Mouse (Mus musculus) erythroblast, embryonic 14.5 days (primary cell): ENCODE measurements around the gene Zap70.

Experiments
- GATA1 ChIP-seq: IDR thresholded peaks from 2 replicates; pipeline ENCODE4 v1.6.1; 2012; ENCODE audit warnings: low read length, inconsistent platforms, mixed read lengths
- TAL1 ChIP-seq: IDR thresholded peaks from 3 replicates; pipeline ENCODE4 v1.6.1; 2012; ENCODE audit warnings: low read length, inconsistent platforms, mixed read lengths

DNA sequence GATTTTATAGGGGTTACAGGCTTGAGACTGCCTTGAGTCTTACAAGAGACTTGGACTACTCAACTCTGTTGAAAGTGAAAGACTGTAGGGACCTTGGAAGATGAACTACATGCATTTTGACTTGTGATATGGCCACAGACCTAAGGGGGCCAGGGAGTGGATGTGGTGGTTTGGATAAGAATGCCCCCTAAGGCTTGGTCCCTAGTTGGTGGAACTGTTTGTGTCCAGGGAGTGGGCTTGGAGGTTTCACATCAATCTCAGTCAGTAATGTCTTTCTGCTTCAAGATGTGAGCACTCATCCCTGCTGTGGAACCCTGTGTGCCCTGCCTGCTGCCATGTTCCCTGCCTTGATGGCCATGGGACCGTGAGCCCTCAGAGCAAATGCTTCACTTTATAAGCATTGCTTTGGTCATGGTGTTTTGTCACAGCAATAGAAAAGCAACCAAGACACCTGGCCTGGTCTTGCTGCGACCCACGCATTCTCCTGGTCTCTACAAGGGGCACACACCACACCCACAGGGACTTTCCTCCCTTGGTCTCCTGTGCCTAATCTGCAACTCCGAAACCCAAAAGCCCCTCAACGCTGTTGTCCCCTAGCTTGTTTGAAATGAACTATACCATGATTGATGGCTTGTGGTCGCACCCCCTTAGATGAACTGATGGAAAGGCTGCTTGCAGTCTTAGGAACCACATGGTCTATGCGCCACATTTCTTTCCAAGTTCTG lies 44.7 kb downstream of the Zap70 start:
- TF ChIP-seq TAL1 (no peak), GATA1 (no peak)
